In the genomic region with DNA sequence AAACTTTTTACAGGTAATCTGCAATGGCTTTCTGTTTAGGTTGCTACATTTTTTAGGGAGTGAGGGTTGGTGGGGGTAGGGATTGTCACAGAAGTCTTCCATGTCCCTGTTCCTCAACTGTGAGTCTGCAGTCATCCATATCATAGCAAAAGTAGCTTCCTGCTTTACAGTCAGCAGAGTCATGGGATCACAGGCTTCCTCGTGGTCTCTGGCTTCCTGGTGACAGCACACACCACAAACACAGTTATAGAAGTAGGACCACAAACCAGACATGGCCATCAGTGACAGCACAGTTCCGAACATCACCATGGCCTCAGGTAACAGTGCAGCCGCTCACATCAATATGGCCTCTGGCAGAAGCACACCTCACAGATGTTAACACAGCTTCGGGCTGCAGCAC, we compare ENCODE assay signal across 25 mouse cellular contexts. TPM values are rescaled to one million over a fixed set of nuclear protein-coding genes. Genes with fewer than 3 reads are reported as not detected.
DNase-seq lines count a peak whose midpoint lies in the region; ATAC-seq and TF ChIP-seq lines count a peak whose summit lies in the region.
"Had no signal": no experiment of that assay in that cellular context is flagged by ENCODE, and none has a peak within 500 bp of the region (broad histone marks: within the 10 kb centered on the region; RNA-seq: fewer than 3 reads in every experiment).

No protein-coding gene starts in this region.

- no peaks in the 10 kb centered on the region for H3K27me3 ChIP-seq in heart, embryonic 13.5 days (replicated peaks)
- no peaks in the 10 kb centered on the region for H3K27me3 ChIP-seq in testis, adult 2 months (ENCODE audit: control insufficient read depth, insufficient read depth, low read length)
- H3K27me3 ChIP-seq: forebrain, embryonic 12.5 days; liver, embryonic 13.5 days had no signal

- TF ChIP-seq CTCF in testis, adult 2 months (IDR thresholded peaks at IDR 0.05; ENCODE audit: control insufficient read depth, insufficient read depth, insufficient replicate concordance, low read depth, low read length): no peak

- no peak for DNase-seq in heart, postnatal 25 days (ENCODE audit: low spot score)
- no peak for DNase-seq in testis, postnatal 10 days (ENCODE audit: low spot score)
- DNase-seq in thymus, adult 18-20 months: no peak
- DNase-seq in right cerebral cortex, adult 18-20 months: no peak
- DNase-seq: B cell, adult 2 months; cerebellum, adult 9-10 months; kidney, adult 8-10 months; kidney, postnatal 14 days; liver, embryonic 13.5 days; thymus, postnatal 4 days had no signal

- H3K9me3 ChIP-seq in heart, embryonic 13.5 days: no peaks in the 10 kb centered on the region
- H3K9me3 ChIP-seq: forebrain, embryonic 12.5 days; limb, embryonic 10.5 days; liver, embryonic 13.5 days had no signal

- intact Hi-C loops in heart, postnatal 25 days (cut with DNase I): no loop called here

- H3K4me1 ChIP-seq in heart, embryonic 13.5 days: no peaks in the 10 kb centered on the region
- H3K4me1 ChIP-seq in testis, adult 2 months (ENCODE audit: control insufficient read depth, insufficient read depth, low read length): no peaks in the 10 kb centered on the region
- H3K4me1 ChIP-seq: forebrain, embryonic 12.5 days; limb, embryonic 10.5 days; liver, embryonic 13.5 days had no signal

- 62% methylated on average over 4 of the region's 4 CpGs for WGBS in heart, embryonic 13.5 days

- H3K9ac ChIP-seq in heart, embryonic 13.5 days: no peak overlapping the region
- H3K9ac ChIP-seq: forebrain, embryonic 12.5 days; hindbrain, embryonic 14.5 days; liver, embryonic 13.5 days had no signal

- H3K4me2 ChIP-seq in heart, embryonic 13.5 days: 0 out of 2 replicates have a peak overlapping the region, but pooled peaks have one; percentile 29
- H3K4me2 ChIP-seq: forebrain, embryonic 12.5 days; hindbrain, embryonic 14.5 days; liver, embryonic 13.5 days had no signal

- H3K36me3 ChIP-seq in heart, embryonic 13.5 days: no peaks in the 10 kb centered on the region
- no peaks in the 10 kb centered on the region for H3K36me3 ChIP-seq in testis, adult 2 months (ENCODE audit: control insufficient read depth, insufficient read depth, low read length)
- H3K36me3 ChIP-seq: forebrain, embryonic 12.5 days; limb, embryonic 10.5 days; liver, embryonic 13.5 days had no signal

- no peak for TF ChIP-seq POLR2A in testis, adult 2 months (IDR thresholded peaks at IDR 0.05; ENCODE audit: control insufficient read depth, low read depth, low read length)

- ATAC-seq in heart, embryonic 13.5 days (ENCODE audit: extremely low read depth, insufficient number of reproducible peaks, low FRiP score, low TSS enrichment): no peak
- ATAC-seq in megakaryocyte, adult 5-6 weeks (ENCODE audit: poor library complexity, severe bottlenecking): peak; percentile 73
- ATAC-seq: midbrain, embryonic 16.5 days had no signal

- H3K27ac ChIP-seq in heart, embryonic 13.5 days (replicated peaks): no peak overlapping the region
- H3K27ac ChIP-seq in testis, adult 2 months (ENCODE audit: control insufficient read depth, insufficient read depth, low read depth, low read length): peak overlapping the region; percentile 10; the same call in 1 of the 2 replicates
- H3K27ac ChIP-seq: forebrain, embryonic 12.5 days; hindbrain, embryonic 14.5 days; layer of hippocampus, adult 2 months; limb, embryonic 10.5 days; liver, embryonic 13.5 days; stomach, postnatal 0 days had no signal

- H3K4me3 ChIP-seq in heart, embryonic 13.5 days: no peak overlapping the region
- no peak overlapping the region for H3K4me3 ChIP-seq in testis, adult 2 months (ENCODE audit: control insufficient read depth, low read depth, low read length)
- H3K4me3 ChIP-seq: forebrain, embryonic 12.5 days; layer of hippocampus, adult 2 months; limb, embryonic 10.5 days; liver, embryonic 13.5 days had no signal

RNA-seq across cellular contexts. Expression of gene Pfpl, which starts 14.9 kb away (rescaled TPM):
- polyA plus RNA-seq in heart, embryonic 13.5 days (2015; fragmentation: Nextera tagmentation; extraction: Ambion mirVana): not detected in 2 replicates
- total RNA-seq in heart, postnatal 25 days (2021): not detected
- polyA plus RNA-seq in testis, adult 2 months (2012; rRNA removed): 0.02 TPM in 2 replicates
- total RNA-seq in megakaryocyte, adult 5-6 weeks (2015): not detected in 2 replicates
- not detected in 2 replicates for total RNA-seq in megakaryocyte, adult 5-6 weeks (2017)
- total RNA-seq: gastrocnemius, adult 8-10 months; layer of hippocampus, adult 2 months had no signal
- polyA plus RNA-seq: cortical plate, adult 2 months; embryonic facial prominence, embryonic 11.5 days; forebrain, embryonic 12.5 days; frontal cortex, adult 2 months; hindbrain, embryonic 14.5 days; intestine, embryonic 14.5 days; limb, embryonic 10.5 days; liver, embryonic 13.5 days; lung, embryonic 16.5 days; midbrain, embryonic 16.5 days; stomach, postnatal 0 days had no signal

RNA-seq across cellular contexts. Expression of gene Mpeg1, which starts 18.0 kb away (rescaled TPM):
- 0.29 and 0.39 TPM in 2 replicates for polyA plus RNA-seq in heart, embryonic 13.5 days (2015; fragmentation: Nextera tagmentation; extraction: Ambion mirVana)
- total RNA-seq in heart, postnatal 25 days (2021): 1 to 10 TPM; 7.4 to 8.3 TPM
- 2.8 and 3.3 TPM in 2 replicates for polyA plus RNA-seq in testis, adult 2 months (2012; rRNA removed)
- total RNA-seq in megakaryocyte, adult 5-6 weeks (2015): 1,084 and 1,137 TPM in 2 replicates
- 543 and 663 TPM in 2 replicates for total RNA-seq in megakaryocyte, adult 5-6 weeks (2017)

RNA-seq across cellular contexts. Expression of gene Olfr1441, which starts 25.3 kb away (rescaled TPM):
- not detected in 2 replicates for polyA plus RNA-seq in heart, embryonic 13.5 days (2015; fragmentation: Nextera tagmentation; extraction: Ambion mirVana)
- total RNA-seq in heart, postnatal 25 days (2021): not detected
- not detected in 2 replicates for polyA plus RNA-seq in testis, adult 2 months (2012; rRNA removed)
- not detected in 2 replicates for total RNA-seq in megakaryocyte, adult 5-6 weeks (2015)
- total RNA-seq in megakaryocyte, adult 5-6 weeks (2017): not detected in 2 replicates
- total RNA-seq: gastrocnemius, adult 8-10 months; layer of hippocampus, adult 2 months had no signal
- polyA plus RNA-seq: cortical plate, adult 2 months; embryonic facial prominence, embryonic 11.5 days; forebrain, embryonic 12.5 days; frontal cortex, adult 2 months; hindbrain, embryonic 14.5 days; intestine, embryonic 14.5 days; limb, embryonic 10.5 days; liver, embryonic 13.5 days; lung, embryonic 16.5 days; midbrain, embryonic 16.5 days; stomach, postnatal 0 days had no signal

RNA-seq across cellular contexts. Expression of gene Olfr1440, which starts 55.5 kb away (rescaled TPM):
- not detected in 2 replicates for polyA plus RNA-seq in heart, embryonic 13.5 days (2015; fragmentation: Nextera tagmentation; extraction: Ambion mirVana)
- total RNA-seq in heart, postnatal 25 days (2021): not detected
- polyA plus RNA-seq in testis, adult 2 months (2012; rRNA removed): not detected in 2 replicates
- not detected in 2 replicates for total RNA-seq in megakaryocyte, adult 5-6 weeks (2015)
- not detected in 2 replicates for total RNA-seq in megakaryocyte, adult 5-6 weeks (2017)
- total RNA-seq: gastrocnemius, adult 8-10 months; layer of hippocampus, adult 2 months had no signal
- polyA plus RNA-seq: cortical plate, adult 2 months; embryonic facial prominence, embryonic 11.5 days; forebrain, embryonic 12.5 days; frontal cortex, adult 2 months; hindbrain, embryonic 14.5 days; intestine, embryonic 14.5 days; limb, embryonic 10.5 days; liver, embryonic 13.5 days; lung, embryonic 16.5 days; midbrain, embryonic 16.5 days; stomach, postnatal 0 days had no signal

RNA-seq across cellular contexts. Expression of gene Dtx4, which starts 58.7 kb away (rescaled TPM):
- 1.5 and 1.9 TPM in 2 replicates for polyA plus RNA-seq in heart, embryonic 13.5 days (2015; fragmentation: Nextera tagmentation; extraction: Ambion mirVana)
- total RNA-seq in heart, postnatal 25 days (2021): 1 to 10 TPM; 6.8 to 8.1 TPM
- polyA plus RNA-seq in testis, adult 2 months (2012; rRNA removed): 5.7 and 6.0 TPM in 2 replicates
- total RNA-seq in megakaryocyte, adult 5-6 weeks (2015): 7.3 and 9.9 TPM in 2 replicates
- 8.3 and 9.0 TPM in 2 replicates for total RNA-seq in megakaryocyte, adult 5-6 weeks (2017)

Comparison
In these comparisons a context has a peak if more than half of its experiments do, and no peak if none do; other contexts are left out.
1. RNA of gene Mpeg1, which starts 18.0 kb away (total RNA-seq): 543 to 1,137 TPM in megakaryocyte, adult 5-6 weeks; 7.4 to 8.3 TPM in heart, postnatal 25 days; every median in the first group is over 10 times any median in the second.